Mouse (Mus musculus): ENCODE data around the gene Gm4985. TPM values are rescaled to one million over a fixed set of nuclear protein-coding genes. Genes with fewer than 3 reads are reported as not detected.

Gm4985 gene
- polyA plus RNA-seq (2014; fragmentation: Illumina TruSeq; extraction: RNeasy Lipid Tissue Mini Kit (QIAGEN cat#74804); ENCODE audit: low read depth, low replicate concordance), result not detected

DNA sequence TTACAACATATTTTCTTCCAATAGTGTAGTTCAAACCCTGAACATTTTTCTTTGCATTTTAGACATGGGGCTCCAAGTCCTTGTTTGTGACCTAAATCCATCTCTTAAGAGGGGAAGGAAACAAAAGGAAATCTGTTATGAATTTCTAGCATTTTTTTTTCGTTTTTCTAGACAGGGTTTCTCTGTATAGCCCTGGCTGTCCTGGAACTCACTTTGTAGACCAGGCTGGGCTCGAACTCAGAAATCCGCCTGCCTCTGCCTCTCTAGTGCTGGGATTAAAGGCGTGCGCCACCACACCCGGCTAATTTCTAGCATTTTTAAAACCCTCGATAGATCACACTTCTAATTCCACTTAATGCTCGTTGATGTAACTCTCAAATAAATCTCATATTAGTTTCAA lies at the start of gene Gm4985:
Gene Gm4985 (minus strand): TSS at position 101 of the 400 bp plus-strand sequence.

Other genes with a start within 250 kb of the Gm4985 start
- gene Gm4907, start 76.4 kb downstream of the Gm4985 start, polyA plus RNA-seq (2014; fragmentation: Illumina TruSeq; extraction: RNeasy Lipid Tissue Mini Kit (QIAGEN cat#74804); ENCODE audit: low read depth, low replicate concordance), result not detected

All from adrenal gland, adult 10 weeks (tissue).